Mouse (Mus musculus) kidney, postnatal 10 days (tissue): Measurements from ENCODE around the gene Afp.

ENCODE experiments used
- DNase-seq: peaks from one replicate; pipeline ENCODE4 v3.0.0; 2021; ENCODE audit warnings: mixed read lengths

The Afp gene

DNA sequence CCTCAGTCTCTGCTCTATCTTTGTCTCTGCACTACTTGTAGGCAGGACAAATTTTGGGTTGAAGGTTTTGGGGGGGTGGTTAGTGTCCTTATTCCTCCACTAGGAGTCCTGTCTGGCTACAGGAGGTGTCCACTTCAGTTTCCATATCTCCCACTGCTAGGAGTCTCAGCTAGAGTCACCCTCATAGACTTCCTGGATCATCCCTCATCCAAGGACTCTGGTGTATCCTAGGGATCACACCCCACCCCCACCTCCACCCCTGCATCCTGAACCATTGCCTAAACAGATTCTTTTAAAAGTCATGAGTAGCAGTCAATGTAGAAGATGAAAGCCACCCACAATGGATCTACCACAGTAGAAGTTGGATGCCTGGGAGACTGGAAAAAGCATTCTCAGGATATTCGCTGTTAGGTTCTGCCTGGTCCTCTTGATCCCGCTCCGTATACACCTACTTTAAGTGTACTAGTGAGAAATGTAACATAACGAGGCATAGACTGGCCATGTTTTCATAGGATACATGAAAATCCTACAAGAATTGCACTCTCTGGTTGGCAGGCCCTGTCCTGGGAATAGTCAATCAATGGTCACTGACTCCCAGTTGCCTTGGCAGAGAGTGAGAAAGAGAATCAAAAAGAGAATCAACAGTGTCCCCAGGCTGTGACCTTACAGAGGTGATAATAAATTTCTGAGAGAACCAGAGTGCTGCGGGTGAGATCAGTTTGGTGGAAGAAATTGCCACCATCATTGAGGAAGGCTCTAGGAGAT is 19.5 kb downstream of the Afp start:
- no peak for DNase-seq

DNA sequence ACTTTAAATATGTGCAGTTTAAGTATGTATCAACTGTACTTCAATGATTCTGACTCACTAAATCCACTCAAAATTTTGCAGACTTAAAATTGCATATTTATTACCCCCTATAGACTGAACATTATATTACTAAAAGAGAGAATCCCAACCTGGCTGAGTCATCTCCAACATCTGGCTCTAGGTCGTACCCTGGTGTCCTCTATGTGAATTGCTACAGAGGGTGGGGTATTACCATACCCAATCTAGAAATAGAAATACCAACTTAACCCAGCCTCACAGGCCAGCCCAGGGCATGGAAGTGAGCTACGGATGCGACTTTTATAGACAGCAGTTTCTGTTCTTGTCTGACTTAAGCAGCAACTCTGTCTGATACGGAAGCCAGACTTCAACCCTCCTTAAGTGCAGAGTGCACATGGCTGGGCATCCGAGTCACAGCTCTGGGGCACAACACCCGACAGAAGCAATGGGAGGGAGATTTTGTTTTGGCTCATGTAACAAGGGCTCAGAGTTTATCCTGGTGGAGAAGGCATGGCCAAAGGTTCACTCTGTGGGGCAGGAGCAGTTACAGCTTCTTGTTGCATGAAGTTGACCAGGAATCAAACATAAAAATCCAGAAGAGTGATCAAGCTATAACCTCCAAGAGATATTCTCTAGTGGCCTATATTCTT is 21.9 kb downstream of the Afp start:
- peak; percentile 16 for DNase-seq

DNA sequence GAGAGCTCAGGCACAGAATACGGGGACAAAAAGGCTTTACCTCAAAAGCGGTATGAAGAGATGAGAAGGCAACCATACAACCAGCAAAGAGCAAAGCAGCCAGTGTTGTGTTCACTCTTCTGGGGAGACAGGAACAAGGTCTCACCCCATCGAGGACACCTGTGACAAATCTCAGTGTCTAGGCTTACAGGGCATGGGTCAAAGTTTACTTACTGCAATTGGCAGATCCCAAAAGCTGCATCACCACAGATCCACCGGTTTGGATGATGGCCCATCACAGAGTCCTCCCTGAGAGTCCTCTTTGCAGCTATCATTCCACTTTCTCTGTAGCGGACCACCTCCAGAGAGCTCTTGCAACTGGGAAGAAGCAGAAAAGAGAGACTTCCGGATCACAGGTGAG is 25.0 kb downstream of the Afp start:
- DNase-seq: no peak

DNA sequence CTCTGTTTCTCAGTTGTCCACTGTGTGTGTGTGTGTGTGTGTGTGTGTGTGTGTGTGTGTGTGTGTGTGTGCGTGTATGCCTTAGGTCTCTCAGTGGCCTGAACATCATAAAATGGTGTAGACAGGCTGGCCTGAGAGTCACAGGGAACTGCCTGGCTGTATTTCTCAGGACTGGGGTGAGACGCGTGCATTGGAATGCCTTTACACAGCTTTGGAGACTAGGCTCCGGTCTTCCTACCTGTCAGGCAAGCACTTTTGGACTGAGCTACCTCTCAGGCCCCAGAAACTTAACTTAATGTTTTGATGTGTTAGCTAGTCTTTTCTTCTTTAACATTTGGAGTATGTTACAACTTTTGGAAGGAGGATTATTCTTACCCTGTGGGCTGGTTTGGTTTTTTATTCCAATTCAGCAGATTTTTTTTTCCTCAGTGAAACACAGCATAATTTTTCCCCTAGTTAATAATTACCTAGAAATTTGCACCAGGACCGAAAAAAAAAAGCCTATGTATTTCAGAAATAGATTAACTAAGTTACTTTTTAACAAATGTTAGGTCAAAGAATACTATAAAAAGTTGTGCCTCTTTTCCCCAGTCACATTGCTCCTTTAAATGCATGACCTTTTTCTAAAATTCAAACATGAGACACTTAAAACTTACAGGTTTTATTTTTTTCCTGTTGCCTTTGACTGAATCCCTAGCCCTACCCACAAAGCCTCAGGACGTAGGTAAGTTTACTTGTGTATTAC is 28.0 kb downstream of the Afp start, which contains the start of gene Afm:
Gene Afm (plus strand): TSS at position 577 of the 745 bp plus-strand sequence.
- peak; percentile 30 for DNase-seq

DNA sequence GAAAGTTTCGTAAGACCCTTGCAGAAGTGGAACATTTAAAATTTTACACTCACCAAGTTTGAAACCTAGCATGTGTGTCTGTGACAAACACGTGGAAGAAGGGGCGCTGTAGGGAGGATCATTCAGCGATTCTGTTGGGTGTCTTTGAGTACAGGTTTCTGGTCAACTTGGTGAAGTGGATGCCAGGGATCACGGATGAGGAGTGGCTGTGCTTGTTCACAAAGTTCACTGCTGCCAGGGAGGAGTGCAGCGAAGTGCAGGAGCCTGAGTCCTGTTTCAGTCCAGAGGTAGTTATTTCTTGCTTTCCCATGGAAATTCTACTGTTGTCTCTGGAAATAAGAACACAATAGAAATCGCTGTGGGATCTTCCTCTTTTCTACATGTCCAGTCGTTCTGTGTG is 60.7 kb downstream of the Afp start:
- DNase-seq: no peak

DNA sequence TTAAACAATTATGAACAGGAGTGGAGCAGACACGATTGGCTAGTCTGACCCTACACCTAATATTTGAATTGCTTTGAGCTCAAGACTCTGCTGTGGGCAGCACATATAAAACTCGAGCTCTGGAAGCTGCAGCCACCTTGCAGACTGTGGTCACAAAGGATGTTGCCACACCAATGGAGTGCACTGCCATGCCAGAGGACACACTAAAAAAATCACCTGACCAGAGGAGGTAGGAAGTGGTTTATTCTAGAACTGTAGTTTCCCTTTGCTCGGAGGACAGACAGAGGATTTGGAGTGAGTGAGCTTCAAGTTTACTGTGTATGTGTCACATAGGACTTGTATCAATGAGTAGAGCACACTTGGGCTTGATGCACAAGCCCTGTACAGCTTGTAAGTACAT is 65.5 kb downstream of the Afp start:
- DNase-seq: no peak
